Mouse (Mus musculus) frontal cortex, adult 2 months (tissue): Measurements from ENCODE around the gene Zfp459. TPM values are rescaled to one million over a fixed set of nuclear protein-coding genes. Genes with fewer than 3 reads are reported as not detected.

Experiments used
- polyA plus RNA-seq: library from polyadenylated mRNA; depleted of rRNA; stranded (reverse); fragments of >200 nt; gene quantifications from 2 replicates; pipeline ENCODE4 v1.2.3, GENCODE M21; 2012; rRNA removed

The Zfp459 gene
- polyA plus RNA-seq, 1 experiment = 2.3 TPM

Other genes with a start within 250 kb of the Zfp459 start
- gene Rsl1, start 248.2 kb downstream of the Zfp459 start, polyA plus RNA-seq = 3.3 and 3.4 TPM in 2 replicates
- 1.6 TPM in 2 replicates for gene Zfp455, start 226.9 kb downstream of the Zfp459 start, polyA plus RNA-seq
- gene Zfp458, start 143.0 kb downstream of the Zfp459 start, polyA plus RNA-seq = 3.5 and 3.8 TPM in 2 replicates
- 3.0 and 3.7 TPM in 2 replicates for gene Zfp457, start 114.9 kb downstream of the Zfp459 start, polyA plus RNA-seq
- gene Zfp595, start 88.8 kb downstream of the Zfp459 start, polyA plus RNA-seq = 2.5 and 2.7 TPM in 2 replicates
- gene Gm28044, start 60.9 kb downstream of the Zfp459 start, polyA plus RNA-seq = not detected in 2 replicates
- gene Zfp953, start 60.8 kb downstream of the Zfp459 start, polyA plus RNA-seq = 0.48 TPM in 2 replicates
- gene Gm28041, start 45.7 kb downstream of the Zfp459 start, polyA plus RNA-seq = 0.38 TPM in 1 of 2 replicates, not detected in the other
- 0.48 and 0.62 TPM in 2 replicates for gene Zfp456, start 45.6 kb downstream of the Zfp459 start, polyA plus RNA-seq
- 3.2 and 3.4 TPM in 2 replicates for gene Zfp429, start 21.6 kb downstream of the Zfp459 start, polyA plus RNA-seq
- gene Zfp874a, start 30.2 kb upstream of the Zfp459 start, polyA plus RNA-seq = 8.2 and 8.4 TPM in 2 replicates
- 8.2 and 9.4 TPM in 2 replicates for gene Zfp874b, start 62.8 kb upstream of the Zfp459 start, polyA plus RNA-seq
- 5.6 and 5.8 TPM in 2 replicates for gene Zfp58, start 79.1 kb upstream of the Zfp459 start, polyA plus RNA-seq
- gene Gm26965, start 104.7 kb upstream of the Zfp459 start, polyA plus RNA-seq = 0.06 TPM in 1 of 2 replicates, not detected in the other
- 25.7 and 33.8 TPM in 2 replicates for gene Zfp87, start 104.8 kb upstream of the Zfp459 start, polyA plus RNA-seq
- 4.6 and 5.3 TPM in 2 replicates for gene Zfp748, start 132.4 kb upstream of the Zfp459 start, polyA plus RNA-seq
- 3.0 and 4.1 TPM in 2 replicates for gene Zfp729b, start 188.3 kb upstream of the Zfp459 start, polyA plus RNA-seq
- not detected in 2 replicates for gene Gm49345, start 216.4 kb upstream of the Zfp459 start, polyA plus RNA-seq
- gene Zfp729a, start 216.4 kb upstream of the Zfp459 start, polyA plus RNA-seq = 3.1 and 4.1 TPM in 2 replicates